In genomic region chr6:125476090-125476489, GRCm38 (mm10) we compare ENCODE assay signal across 10 mouse cellular contexts. TPM values are rescaled to one million over a fixed set of nuclear protein-coding genes. Genes with fewer than 3 reads are reported as not detected.
DNase-seq lines count a peak whose midpoint lies in the region; ATAC-seq and TF ChIP-seq lines count a peak whose summit lies in the region.
"Had no signal": no experiment of that assay in that cellular context is flagged by ENCODE, and none has a peak within 500 bp of the region (broad histone marks: within the 10 kb centered on the region; RNA-seq: fewer than 3 reads in every experiment).

No protein-coding gene starts in this region.

- H3K9me3 ChIP-seq in midbrain, embryonic 10.5 days (replicated peaks): no peaks in the 10 kb centered on the region
- no peaks in the 10 kb centered on the region for H3K9me3 ChIP-seq in midbrain, postnatal 0 days (ENCODE audit: low read length)
- H3K9me3 ChIP-seq in limb, embryonic 15.5 days: no peaks in the 10 kb centered on the region

- H3K4me2 ChIP-seq in midbrain, postnatal 0 days (ENCODE audit: low read depth, low read length, poor library complexity, severe bottlenecking): no peak overlapping the region
- H3K4me2 ChIP-seq in limb, embryonic 15.5 days: no peak overlapping the region

- peaks cover 36% of the 10 kb centered on the region for H3K4me1 ChIP-seq in midbrain, embryonic 10.5 days
- H3K4me1 ChIP-seq in midbrain, postnatal 0 days (ENCODE audit: insufficient read depth, low read length): peaks cover 2% of the 10 kb centered on the region; the same call in 1 of the 2 replicates
- H3K4me1 ChIP-seq in limb, embryonic 15.5 days: peaks cover 80% of the 10 kb centered on the region

- 36% methylated on average over 8 of the region's 8 CpGs for WGBS in midbrain, embryonic 10.5 days
- WGBS in midbrain, postnatal 0 days: 41% methylated on average over 8 of the region's 8 CpGs
- 33% methylated on average over 8 of the region's 8 CpGs for WGBS in limb, embryonic 15.5 days

- H3K36me3 ChIP-seq in midbrain, embryonic 10.5 days: no peaks in the 10 kb centered on the region
- H3K36me3 ChIP-seq in midbrain, postnatal 0 days (ENCODE audit: insufficient read depth, low read length): no peaks in the 10 kb centered on the region
- H3K36me3 ChIP-seq in limb, embryonic 15.5 days: peaks cover 11% of the 10 kb centered on the region

- no peak for ATAC-seq in midbrain, postnatal 0 days (ENCODE audit: low FRiP score)
- no peak for ATAC-seq in limb, embryonic 15.5 days (ENCODE audit: insufficient number of reproducible peaks, low FRiP score, low TSS enrichment, low read depth)
- ATAC-seq in CD4-positive, CD25-positive, alpha-beta regulatory T cell, adult 4 months: no peak

- peak overlapping the region; percentile 61 for H3K27ac ChIP-seq in midbrain, embryonic 10.5 days (replicated peaks)
- no peak overlapping the region for H3K27ac ChIP-seq in midbrain, postnatal 0 days (ENCODE audit: low read depth, low read length)
- H3K27ac ChIP-seq in limb, embryonic 15.5 days: peak overlapping the region; percentile 72

- H3K27me3 ChIP-seq in midbrain, embryonic 10.5 days (ENCODE audit: low read depth, poor library complexity, severe bottlenecking): no peaks in the 10 kb centered on the region
- H3K27me3 ChIP-seq in midbrain, postnatal 0 days (ENCODE audit: insufficient read depth, low read length): no peaks in the 10 kb centered on the region
- H3K27me3 ChIP-seq in limb, embryonic 15.5 days: no peaks in the 10 kb centered on the region

- DNase-seq in gastrocnemius, adult 18-20 months (ENCODE audit: low spot score): peak; percentile 26
- no peak for DNase-seq in gastrocnemius, postnatal 10 days
- no peak for DNase-seq in midbrain, embryonic 10.5 days (ENCODE audit: low spot score)
- no peak for DNase-seq in midbrain, postnatal 0 days (ENCODE audit: low spot score)
- DNase-seq in thymus, postnatal 10 days (ENCODE audit: low spot score in 2 of 2): no peak
- DNase-seq in Muller cell, postnatal 12 days (ENCODE audit: inconsistent ontology term): no peak
- DNase-seq: adrenal gland, adult 2 months; layer of hippocampus, adult 9-11 months had no signal

- no peak overlapping the region for H3K4me3 ChIP-seq in midbrain, embryonic 10.5 days
- H3K4me3 ChIP-seq in midbrain, postnatal 0 days (ENCODE audit: low read depth, low read length): no peak overlapping the region
- no peak overlapping the region for H3K4me3 ChIP-seq in limb, embryonic 15.5 days

- no peak for TF ChIP-seq CTCF in midbrain, postnatal 0 days (IDR thresholded peaks at IDR 0.05)

- no peak overlapping the region for H3K9ac ChIP-seq in midbrain, postnatal 0 days (replicated peaks; ENCODE audit: low read length, poor library complexity, severe bottlenecking)
- no peak overlapping the region for H3K9ac ChIP-seq in limb, embryonic 15.5 days

RNA-seq across cellular contexts. Expression of gene Cd9, which starts 18.5 kb away (rescaled TPM):
- 10 to 100 TPM; 18.2 to 26.0 TPM for total RNA-seq in gastrocnemius, adult 18-20 months (2021)
- total RNA-seq in gastrocnemius, postnatal 10 days (2021): 10 to 100 TPM; 84.5 to 86.4 TPM
- polyA plus RNA-seq in midbrain, embryonic 10.5 days (2016; fragmentation: Nextera tagmentation; extraction: Ambion mirVana): 32.9 and 36.3 TPM in 2 replicates
- 40.3 and 49.1 TPM in 2 replicates for total RNA-seq in midbrain, postnatal 0 days (2014; rRNA removed)
- polyA plus RNA-seq in midbrain, postnatal 0 days (2015; fragmentation: Nextera tagmentation; extraction: Ambion mirVana): 105 and 118 TPM in 2 replicates
- polyA plus RNA-seq in limb, embryonic 15.5 days (2015; fragmentation: Nextera tagmentation; extraction: Ambion mirVana): 490 and 511 TPM in 2 replicates
- polyA plus RNA-seq in CD4-positive, CD25-positive, alpha-beta regulatory T cell, adult 4 months (2017; shearing (Covaris generic)): 100 to 1,000 TPM in 1 of 2 experiments, 10 to 100 TPM in 1; 98.5 to 108 TPM
